Comparison of ENCODE assay signal across 9 mouse cellular contexts in genomic region chr16:19761691-19762090, GRCm38 (mm10). TPM values are rescaled to one million over a fixed set of nuclear protein-coding genes. Genes with fewer than 3 reads are reported as not detected.
A peak's percentile ranks its signal among the peaks of the same experiment; 100 is the strongest.
DNase-seq lines count a peak whose midpoint lies in the region; ATAC-seq and TF ChIP-seq lines count a peak whose summit lies in the region.
"Had no signal": no experiment of that assay in that cellular context is flagged by ENCODE, and none has a peak within 500 bp of the region (broad histone marks: within the 10 kb centered on the region; RNA-seq: fewer than 3 reads in every experiment).

No protein-coding gene starts in this region.

- H3K4me2 ChIP-seq in limb, embryonic 11.5 days (ENCODE audit: low read depth, severe bottlenecking): peak overlapping the region; percentile 58

- ATAC-seq in limb, embryonic 11.5 days (ENCODE audit: insufficient number of reproducible peaks, low FRiP score, low TSS enrichment, low read depth): no peak

- TF ChIP-seq POLR2A in embryonic fibroblast, embryonic 13.5 days (IDR thresholded peaks at IDR 0.05; ENCODE audit: low read depth, low read length): no peak

- peak overlapping the region; percentile 99 for H3K9ac ChIP-seq in limb, embryonic 11.5 days (ENCODE audit: low read length)

- peaks cover 26% of the 10 kb centered on the region for H3K36me3 ChIP-seq in heart, embryonic 10.5 days
- H3K36me3 ChIP-seq in limb, embryonic 11.5 days (ENCODE audit: control insufficient read depth, insufficient read depth, low read length): peaks cover 9% of the 10 kb centered on the region; the same call in 1 of the 2 replicates

- H3K4me1 ChIP-seq in heart, embryonic 10.5 days: peaks cover 7% of the 10 kb centered on the region; the same call in 1 of the 2 replicates
- no peaks in the 10 kb centered on the region for H3K4me1 ChIP-seq in embryonic fibroblast, embryonic 13.5 days (ENCODE audit: control insufficient read depth, insufficient read depth, low read length)
- H3K4me1 ChIP-seq in limb, embryonic 11.5 days (ENCODE audit: control insufficient read depth, insufficient read depth, low read length): peaks cover 4% of the 10 kb centered on the region; the same call in 1 of the 2 replicates

- DNase-seq in heart, embryonic 10.5 days (ENCODE audit: low spot score): no peak
- DNase-seq in heart, postnatal 25 days (ENCODE audit: low spot score): no peak
- no peak for DNase-seq in limb, embryonic 11.5 days (ENCODE audit: low spot score)
- DNase-seq in naive thymus-derived CD4-positive, alpha-beta T cell, adult 2 months (ENCODE audit: low read depth): peak; percentile 37
- no peak for DNase-seq in cerebellum, adult 18-20 months
- DNase-seq in adrenal gland, postnatal 10 days: no peak
- DNase-seq in left cerebral cortex, adult 8-10 months (ENCODE audit: low spot score in 2 of 2): no peak

- peak overlapping the region; percentile 85 for H3K4me3 ChIP-seq in heart, embryonic 10.5 days
- peak overlapping the region; percentile 60 for H3K4me3 ChIP-seq in embryonic fibroblast, embryonic 13.5 days (ENCODE audit: insufficient read depth, low read length)
- H3K4me3 ChIP-seq in limb, embryonic 11.5 days (ENCODE audit: low read depth, low read length): peak overlapping the region; percentile 73
- H3K4me3 ChIP-seq: erythroblast, embryonic 14.5 days had no signal

- peak overlapping the region; percentile 97 for H3K27ac ChIP-seq in heart, embryonic 10.5 days
- no peak overlapping the region for H3K27ac ChIP-seq in embryonic fibroblast, embryonic 13.5 days (ENCODE audit: insufficient read depth, low read length)
- no peak overlapping the region for H3K27ac ChIP-seq in limb, embryonic 11.5 days (replicated peaks; ENCODE audit: low read depth, low read length)

- TF ChIP-seq CTCF in embryonic fibroblast, embryonic 13.5 days (IDR thresholded peaks at IDR 0.05; ENCODE audit: borderline replicate concordance, insufficient read depth, low read length): no peak

- H3K27me3 ChIP-seq in heart, embryonic 10.5 days (ENCODE audit: insufficient read depth, poor library complexity, severe bottlenecking): no peaks in the 10 kb centered on the region
- no peaks in the 10 kb centered on the region for H3K27me3 ChIP-seq in limb, embryonic 11.5 days (ENCODE audit: control insufficient read depth, insufficient read depth, low read length)

- H3K9me3 ChIP-seq in heart, embryonic 10.5 days: no peaks in the 10 kb centered on the region
- H3K9me3 ChIP-seq in limb, embryonic 11.5 days (ENCODE audit: control insufficient read depth, low read length): no peaks in the 10 kb centered on the region

- intact Hi-C loops in heart, postnatal 25 days (cut with DNase I): no loop called here

- WGBS in heart, embryonic 10.5 days: 38% methylated on average over 1 of the region's 1 CpGs
- WGBS in limb, embryonic 11.5 days: 41% methylated on average over 1 of the region's 1 CpGs

RNA-seq across cellular contexts. Expression of gene B3gnt5, which starts 1.7 kb away (rescaled TPM):
- polyA plus RNA-seq in heart, embryonic 10.5 days (2016; fragmentation: Nextera tagmentation; extraction: Ambion mirVana): 29.3 and 31.0 TPM in 2 replicates
- total RNA-seq in heart, postnatal 25 days (2021): under 1 TPM; 0.73 TPM
- 9.7 and 14.0 TPM in 2 replicates for polyA plus RNA-seq in embryonic fibroblast, embryonic 13.5 days (2011; ENCODE audit: insufficient read length, low read depth, missing spikeins)
- 45.3 and 49.3 TPM in 2 replicates for polyA plus RNA-seq in limb, embryonic 11.5 days (2014; fragmentation: Nextera tagmentation; extraction: Ambion mirVana)
- total RNA-seq in adrenal gland, postnatal 10 days (2021): 1 to 10 TPM; 1.4 to 1.9 TPM
- 1 to 10 TPM in 1 of 4 experiments, under 1 TPM in 3; 0.37 to 1.5 (median 0.71) TPM for total RNA-seq in left cerebral cortex, adult 8-10 months (2022)
- polyA plus RNA-seq: erythroblast, embryonic 14.5 days had no signal

RNA-seq across cellular contexts. Expression of gene Lamp3, which starts 55.5 kb away (rescaled TPM):
- polyA plus RNA-seq in heart, embryonic 10.5 days (2016; fragmentation: Nextera tagmentation; extraction: Ambion mirVana): not detected in 2 replicates
- total RNA-seq in heart, postnatal 25 days (2021): under 1 TPM; 0.08 to 0.13 TPM
- not detected in 2 replicates for polyA plus RNA-seq in embryonic fibroblast, embryonic 13.5 days (2011; ENCODE audit: insufficient read length, low read depth, missing spikeins)
- not detected in 2 replicates for polyA plus RNA-seq in limb, embryonic 11.5 days (2014; fragmentation: Nextera tagmentation; extraction: Ambion mirVana)
- total RNA-seq in adrenal gland, postnatal 10 days (2021): not detected
- under 1 TPM in 1 of 4 experiments, not detected in 3; 0.16 TPM for total RNA-seq in left cerebral cortex, adult 8-10 months (2022)
- polyA plus RNA-seq: erythroblast, embryonic 14.5 days had no signal
